Mouse (Mus musculus) heart, adult 2 months (tissue): Measurements from ENCODE around the gene Mrpl10.

Experiments used
- CTCF ChIP-seq: fragments of 200-600 bp; IDR thresholded peaks from 2 replicates; pipeline ENCODE4 v1.8.1; 2022; ENCODE audit warnings: antibody characterized with exemption, mild to moderate bottlenecking, moderate library complexity
- EP300 ChIP-seq: fragments of 200-500 bp; IDR thresholded peaks from 2 replicates; pipeline ENCODE4 v1.6.1; 2011; ENCODE audit warnings: low read depth, low read length, control low read depth; ENCODE audit not compliant: insufficient read depth
- POLR2A ChIP-seq: fragments of 200-500 bp; IDR thresholded peaks from 2 replicates; pipeline ENCODE4 v1.6.1; 2011; ENCODE audit warnings: mild to moderate bottlenecking, low read depth, low read length, control low read depth; ENCODE audit not compliant: insufficient read depth

GRCm38 (mm10) chr11:97066656-97067360 lies 25.4 kb downstream of the Mrpl10 start:
- no peak for TF ChIP-seq POLR2A
- TF ChIP-seq EP300, result no peak
- TF ChIP-seq CTCF, result no peak
